Comparison of ENCODE assay signal across 9 mouse cellular contexts in genomic region chr11:75220115-75220514, GRCm38 (mm10). TPM values are rescaled to one million over a fixed set of nuclear protein-coding genes. Genes with fewer than 3 reads are reported as not detected.
DNase-seq lines count a peak whose midpoint lies in the region; ATAC-seq lines count a peak whose summit lies in the region.
"Had no signal": no experiment of that assay in that cellular context is flagged by ENCODE, and none has a peak within 500 bp of the region (broad histone marks: within the 10 kb centered on the region; RNA-seq: fewer than 3 reads in every experiment).

No protein-coding gene starts in this region.

- H3K9me3 ChIP-seq in midbrain, embryonic 13.5 days = no peaks in the 10 kb centered on the region
- no peaks in the 10 kb centered on the region for H3K9me3 ChIP-seq in midbrain, embryonic 16.5 days (replicated peaks; ENCODE audit: control insufficient read depth, low read length, poor library complexity, severe bottlenecking)
- H3K9me3 ChIP-seq in heart, embryonic 15.5 days (replicated peaks) = no peaks in the 10 kb centered on the region
- H3K9me3 ChIP-seq: G1E had no signal

- H3K4me1 ChIP-seq in midbrain, embryonic 13.5 days (replicated peaks) = peaks cover 33% of the 10 kb centered on the region
- H3K4me1 ChIP-seq in midbrain, embryonic 16.5 days (ENCODE audit: control insufficient read depth, insufficient read depth, low read length) = peaks cover 19% of the 10 kb centered on the region
- H3K4me1 ChIP-seq in heart, embryonic 15.5 days (replicated peaks) = peaks cover 35% of the 10 kb centered on the region

- H3K27me3 ChIP-seq in midbrain, embryonic 13.5 days = no peaks in the 10 kb centered on the region
- no peaks in the 10 kb centered on the region for H3K27me3 ChIP-seq in midbrain, embryonic 16.5 days (ENCODE audit: control insufficient read depth, insufficient read depth, low read depth, low read length)
- no peaks in the 10 kb centered on the region for H3K27me3 ChIP-seq in heart, embryonic 15.5 days

- no peak overlapping the region for H3K4me2 ChIP-seq in midbrain, embryonic 13.5 days (replicated peaks)
- H3K4me2 ChIP-seq in midbrain, embryonic 16.5 days (ENCODE audit: low read length) = no peak overlapping the region
- H3K4me2 ChIP-seq in heart, embryonic 15.5 days = peak overlapping the region; percentile 29

- H3K27ac ChIP-seq in midbrain, embryonic 13.5 days = peak overlapping the region; percentile 44
- no peak overlapping the region for H3K27ac ChIP-seq in midbrain, embryonic 16.5 days (ENCODE audit: low read length)
- H3K27ac ChIP-seq in heart, embryonic 15.5 days = peak overlapping the region; percentile 64

- no peaks in the 10 kb centered on the region for H3K36me3 ChIP-seq in midbrain, embryonic 13.5 days
- H3K36me3 ChIP-seq in midbrain, embryonic 16.5 days (ENCODE audit: control insufficient read depth, insufficient read depth, low read length) = no peaks in the 10 kb centered on the region
- H3K36me3 ChIP-seq in heart, embryonic 15.5 days = no peaks in the 10 kb centered on the region
- H3K36me3 ChIP-seq: G1E had no signal

- ATAC-seq in midbrain, embryonic 13.5 days = no peak
- no peak for ATAC-seq in midbrain, embryonic 16.5 days
- no peak; the same call in 1 of the 2 replicates for ATAC-seq in heart, embryonic 15.5 days (replicated peaks; ENCODE audit: insufficient number of reproducible peaks, insufficient read depth, low FRiP score, low read depth)
- ATAC-seq in erythroid progenitor cell, adult 5-6 weeks (replicated peaks; ENCODE audit: low FRiP score, poor library complexity, severe bottlenecking) = no peak

- peak; percentile 38 for DNase-seq in gastrocnemius, postnatal 10 days
- DNase-seq in gastrocnemius, adult 18-20 months (ENCODE audit: low spot score) = no peak
- peak; percentile 70 for DNase-seq in right cerebral cortex, postnatal 14 days
- DNase-seq in frontal cortex, postnatal 25 days (ENCODE audit: low spot score in 2 of 2) = no peak

- H3K4me3 ChIP-seq in midbrain, embryonic 13.5 days (replicated peaks) = no peak overlapping the region
- no peak overlapping the region for H3K4me3 ChIP-seq in midbrain, embryonic 16.5 days (ENCODE audit: low read depth, low read length)
- H3K4me3 ChIP-seq in heart, embryonic 15.5 days = no peak overlapping the region; the same call in 1 of the 2 replicates

- 35% methylated on average over 9 of the region's 9 CpGs for WGBS in midbrain, embryonic 13.5 days
- WGBS in midbrain, embryonic 16.5 days = 22% methylated on average over 9 of the region's 9 CpGs
- WGBS in heart, embryonic 15.5 days = 20% methylated on average over 9 of the region's 9 CpGs

- H3K9ac ChIP-seq in midbrain, embryonic 13.5 days (replicated peaks) = no peak overlapping the region
- H3K9ac ChIP-seq in midbrain, embryonic 16.5 days (ENCODE audit: low read depth, low read length) = no peak overlapping the region
- H3K9ac ChIP-seq in heart, embryonic 15.5 days = 0 out of 2 replicates have a peak overlapping the region, but pooled peaks have one; percentile 6

RNA-seq across cellular contexts. Expression of gene Rtn4rl1, which starts 26.5 kb away (rescaled TPM):
- total RNA-seq in gastrocnemius, postnatal 10 days (2021) = 1 to 10 TPM; 3.2 to 3.8 TPM
- 1 to 10 TPM in 1 of 2 experiments, under 1 TPM in 1; 0.96 to 1.1 TPM for total RNA-seq in gastrocnemius, adult 18-20 months (2021)
- polyA plus RNA-seq in midbrain, embryonic 13.5 days (2015; fragmentation: Nextera tagmentation; extraction: Ambion mirVana) = 12.4 and 12.7 TPM in 2 replicates
- 17.8 and 19.7 TPM in 2 replicates for polyA plus RNA-seq in midbrain, embryonic 16.5 days (2015; fragmentation: Nextera tagmentation; extraction: Ambion mirVana)
- polyA plus RNA-seq in heart, embryonic 15.5 days (2015; fragmentation: Nextera tagmentation; extraction: Ambion mirVana) = 12.4 and 13.1 TPM in 2 replicates
- total RNA-seq in erythroid progenitor cell, adult 5-6 weeks (2015; ENCODE audit: low replicate concordance) = 0.42 and 1.1 TPM in 2 replicates
- total RNA-seq in erythroid progenitor cell, adult 5-6 weeks (2017; ENCODE audit: low replicate concordance) = not detected in 2 replicates
- total RNA-seq: G1E had no signal
- polyA plus RNA-seq: G1E had no signal

RNA-seq across cellular contexts. Expression of gene Dph1, which starts 29.1 kb away (rescaled TPM):
- total RNA-seq in gastrocnemius, postnatal 10 days (2021) = 1 to 10 TPM; 8.3 to 8.4 TPM
- 1 to 10 TPM; 4.6 to 5.6 TPM for total RNA-seq in gastrocnemius, adult 18-20 months (2021)
- polyA plus RNA-seq in midbrain, embryonic 13.5 days (2015; fragmentation: Nextera tagmentation; extraction: Ambion mirVana) = 14.9 and 15.4 TPM in 2 replicates
- polyA plus RNA-seq in midbrain, embryonic 16.5 days (2015; fragmentation: Nextera tagmentation; extraction: Ambion mirVana) = 12.5 and 14.0 TPM in 2 replicates
- polyA plus RNA-seq in heart, embryonic 15.5 days (2015; fragmentation: Nextera tagmentation; extraction: Ambion mirVana) = 17.2 and 20.5 TPM in 2 replicates
- total RNA-seq in erythroid progenitor cell, adult 5-6 weeks (2015; ENCODE audit: low replicate concordance) = not detected in 2 replicates
- total RNA-seq in erythroid progenitor cell, adult 5-6 weeks (2017; ENCODE audit: low replicate concordance) = 1.1 and 6.3 TPM in 2 replicates

RNA-seq across cellular contexts. Expression of gene Ovca2, which starts 41.5 kb away (rescaled TPM):
- total RNA-seq in gastrocnemius, postnatal 10 days (2021) = 1 to 10 TPM; 4.7 to 5.1 TPM
- 1 to 10 TPM; 2.5 to 2.8 TPM for total RNA-seq in gastrocnemius, adult 18-20 months (2021)
- polyA plus RNA-seq in midbrain, embryonic 13.5 days (2015; fragmentation: Nextera tagmentation; extraction: Ambion mirVana) = 19.8 and 22.4 TPM in 2 replicates
- 13.3 and 14.5 TPM in 2 replicates for polyA plus RNA-seq in midbrain, embryonic 16.5 days (2015; fragmentation: Nextera tagmentation; extraction: Ambion mirVana)
- 14.4 and 17.5 TPM in 2 replicates for polyA plus RNA-seq in heart, embryonic 15.5 days (2015; fragmentation: Nextera tagmentation; extraction: Ambion mirVana)
- total RNA-seq in erythroid progenitor cell, adult 5-6 weeks (2015; ENCODE audit: low replicate concordance) = 4.2 and 15.1 TPM in 2 replicates
- total RNA-seq in erythroid progenitor cell, adult 5-6 weeks (2017; ENCODE audit: low replicate concordance) = 1.9 and 4.2 TPM in 2 replicates

RNA-seq across cellular contexts. Expression of gene Hic1, which starts 50.8 kb away (rescaled TPM):
- total RNA-seq in gastrocnemius, postnatal 10 days (2021) = 10 to 100 TPM; 21.1 to 27.1 TPM
- 1 to 10 TPM; 1.8 to 6.6 TPM for total RNA-seq in gastrocnemius, adult 18-20 months (2021)
- polyA plus RNA-seq in midbrain, embryonic 13.5 days (2015; fragmentation: Nextera tagmentation; extraction: Ambion mirVana) = 1.2 and 2.4 TPM in 2 replicates
- 1.3 and 1.8 TPM in 2 replicates for polyA plus RNA-seq in midbrain, embryonic 16.5 days (2015; fragmentation: Nextera tagmentation; extraction: Ambion mirVana)
- polyA plus RNA-seq in heart, embryonic 15.5 days (2015; fragmentation: Nextera tagmentation; extraction: Ambion mirVana) = 11.0 and 18.0 TPM in 2 replicates
- not detected in 2 replicates for total RNA-seq in erythroid progenitor cell, adult 5-6 weeks (2015; ENCODE audit: low replicate concordance)
- not detected in 2 replicates for total RNA-seq in erythroid progenitor cell, adult 5-6 weeks (2017; ENCODE audit: low replicate concordance)

Comparison
In these comparisons a context has a peak if more than half of its experiments do, and no peak if none do; other contexts are left out.
1. DNase-seq: peak in gastrocnemius, postnatal 10 days (single experiment) and right cerebral cortex, postnatal 14 days (single experiment); none in gastrocnemius, adult 18-20 months (single experiment) and frontal cortex, postnatal 25 days (0 of 2).